Mouse (Mus musculus): Measurements from ENCODE around the gene Pxn.
A peak's percentile ranks its signal among the peaks of the same experiment; 100 is the strongest.

Gene Pxn

GRCm38 (mm10) chr5:115506454-115507201 is at the start of gene Pxn:
Pxn (plus strand) TSS chr5:115506676.
- DNase-seq (ENCODE audit: low spot score): peak; percentile 98

GRCm38 (mm10) chr5:115458918-115459317 is 47.6 kb upstream of the Pxn start:
- DNase-seq (ENCODE audit: low spot score): no peak

- DNase-seq (ENCODE audit: low spot score): no peak
Measured at GRCm38 (mm10) chr5:115464408-115465115, 41.9 kb upstream of the Pxn start.

DNA sequence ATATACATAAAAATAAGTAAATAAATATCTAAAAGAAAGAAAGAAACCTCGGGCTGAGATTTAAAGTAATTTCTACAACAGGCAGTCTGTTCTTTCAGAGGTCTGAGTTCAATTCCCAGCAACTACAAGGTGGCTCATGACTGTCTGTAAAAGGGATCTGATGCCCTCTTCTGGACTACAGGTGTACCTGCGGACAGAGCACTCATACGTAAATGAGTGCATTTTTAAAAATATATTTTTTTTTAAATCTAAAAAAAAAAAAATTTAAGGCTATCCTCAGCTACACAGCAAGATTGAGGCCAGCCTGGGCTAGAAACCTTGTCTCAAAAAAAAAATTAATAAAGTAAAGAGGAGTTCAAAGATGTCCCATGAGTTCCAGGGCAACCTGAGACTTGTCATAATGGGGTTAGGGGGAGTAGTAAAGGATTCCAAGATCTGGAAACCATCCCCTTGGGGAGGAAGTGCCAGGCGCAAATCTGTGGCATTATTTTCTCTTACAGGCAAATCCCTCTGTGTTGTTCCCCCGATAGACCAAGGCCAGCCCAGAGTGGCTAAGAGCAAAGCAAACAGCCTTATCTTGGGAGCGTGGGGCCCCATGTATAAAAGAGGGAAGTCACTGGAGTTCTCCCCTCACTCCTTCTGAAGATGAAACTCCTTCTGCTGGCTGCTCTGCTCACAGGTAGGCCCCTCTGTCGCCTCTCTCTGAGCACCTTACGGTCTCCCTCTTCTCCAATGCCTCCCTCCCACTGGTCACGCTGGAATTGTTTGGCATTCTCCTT is 40.6 kb upstream of the Pxn start, which contains the start of gene Pla2g1b:
Pla2g1b (plus strand) TSS at position 621 of the 779 bp plus-strand sequence.
- no peak for DNase-seq (ENCODE audit: low spot score)

DNA sequence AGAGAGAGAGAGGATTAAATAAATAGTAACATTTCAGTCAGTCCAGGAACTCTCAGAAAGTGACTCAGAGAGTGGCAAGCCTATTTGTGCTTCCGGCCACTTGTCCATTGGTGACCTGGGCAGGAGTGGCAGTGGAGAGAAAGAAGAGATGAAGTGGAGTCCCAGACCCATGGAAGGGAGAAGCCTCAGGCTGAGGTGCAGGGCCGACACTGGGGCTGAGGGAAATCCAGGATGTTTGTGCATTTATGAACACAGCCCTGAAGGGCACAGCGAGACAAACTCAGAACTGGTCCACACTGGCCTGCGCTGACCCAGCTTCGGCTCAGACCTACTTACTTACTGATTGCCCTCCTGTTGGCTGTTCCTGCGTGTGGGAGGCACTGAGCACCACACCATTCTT is 36.7 kb upstream of the Pxn start:
- no peak for DNase-seq (ENCODE audit: low spot score)

DNA sequence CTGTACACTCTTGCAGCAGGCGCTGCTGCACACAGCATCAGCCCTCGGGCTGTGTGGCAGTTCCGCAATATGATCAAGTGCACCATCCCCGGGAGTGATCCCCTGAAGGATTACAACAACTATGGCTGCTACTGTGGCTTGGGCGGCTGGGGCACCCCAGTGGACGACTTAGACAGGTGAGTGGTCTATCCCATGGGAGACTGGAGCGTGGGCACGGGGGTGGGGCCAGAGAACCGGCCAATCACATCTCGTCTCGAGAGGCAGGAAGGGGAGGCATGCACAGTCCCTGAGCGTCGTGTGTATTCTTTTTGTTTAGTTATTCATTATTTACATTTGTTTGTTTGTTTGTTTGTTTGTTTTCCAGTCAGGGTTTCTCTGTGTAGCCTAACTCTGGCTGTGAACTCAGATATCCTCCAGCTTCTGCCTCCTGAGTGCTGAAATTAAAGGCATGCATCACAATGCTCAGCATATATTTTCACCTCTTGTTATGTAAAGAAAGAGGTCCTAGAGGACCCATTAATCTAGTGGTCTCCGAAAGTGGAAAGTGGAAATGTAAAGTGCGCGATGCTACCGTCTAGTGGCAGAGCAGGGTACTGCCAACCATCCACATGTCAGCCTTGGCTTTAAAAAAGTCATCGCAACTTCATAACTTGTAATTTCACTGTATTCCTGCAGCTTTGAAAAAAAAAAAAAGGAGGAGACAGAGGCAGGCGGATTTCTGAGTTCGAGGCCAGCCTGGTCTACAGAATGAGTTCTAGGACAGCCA is 35.5 kb upstream of the Pxn start:
- DNase-seq (ENCODE audit: low spot score): no peak

DNA sequence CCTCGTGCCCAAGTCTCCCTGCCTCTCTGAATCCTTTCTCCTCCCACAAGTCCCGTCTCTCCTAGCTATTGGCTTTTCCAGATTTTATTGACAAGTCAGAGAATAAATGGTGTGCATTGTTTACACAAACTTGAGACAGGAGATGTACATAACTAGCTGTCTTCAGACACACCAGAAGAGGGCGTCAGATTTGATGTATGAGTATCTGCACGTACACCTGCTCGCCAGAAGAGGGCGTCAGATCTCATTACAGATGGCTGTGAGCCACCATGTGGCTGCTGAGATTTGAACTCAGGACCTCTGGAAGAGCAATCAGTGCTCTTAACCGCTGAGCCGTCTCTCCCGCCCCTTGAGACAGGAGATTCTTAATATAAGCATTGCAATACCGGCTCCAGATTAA is 33.3 kb upstream of the Pxn start:
- DNase-seq (ENCODE audit: low spot score): no peak

GRCm38 (mm10) chr5:115474174-115474828 is 32.2 kb upstream of the Pxn start:
- DNase-seq (ENCODE audit: low spot score): no peak

- no peak for DNase-seq (ENCODE audit: low spot score)
Measured at GRCm38 (mm10) chr5:115475337-115476106, 31.0 kb upstream of the Pxn start.

- DNase-seq (ENCODE audit: low spot score): no peak
Measured at GRCm38 (mm10) chr5:115476107-115476727, 30.3 kb upstream of the Pxn start.

- DNase-seq (ENCODE audit: low spot score): no peak
Measured at GRCm38 (mm10) chr5:115479561-115479960, 26.9 kb upstream of the Pxn start.

GRCm38 (mm10) chr5:115480101-115480500 is 26.4 kb upstream of the Pxn start:
- DNase-seq (ENCODE audit: low spot score): no peak

DNA sequence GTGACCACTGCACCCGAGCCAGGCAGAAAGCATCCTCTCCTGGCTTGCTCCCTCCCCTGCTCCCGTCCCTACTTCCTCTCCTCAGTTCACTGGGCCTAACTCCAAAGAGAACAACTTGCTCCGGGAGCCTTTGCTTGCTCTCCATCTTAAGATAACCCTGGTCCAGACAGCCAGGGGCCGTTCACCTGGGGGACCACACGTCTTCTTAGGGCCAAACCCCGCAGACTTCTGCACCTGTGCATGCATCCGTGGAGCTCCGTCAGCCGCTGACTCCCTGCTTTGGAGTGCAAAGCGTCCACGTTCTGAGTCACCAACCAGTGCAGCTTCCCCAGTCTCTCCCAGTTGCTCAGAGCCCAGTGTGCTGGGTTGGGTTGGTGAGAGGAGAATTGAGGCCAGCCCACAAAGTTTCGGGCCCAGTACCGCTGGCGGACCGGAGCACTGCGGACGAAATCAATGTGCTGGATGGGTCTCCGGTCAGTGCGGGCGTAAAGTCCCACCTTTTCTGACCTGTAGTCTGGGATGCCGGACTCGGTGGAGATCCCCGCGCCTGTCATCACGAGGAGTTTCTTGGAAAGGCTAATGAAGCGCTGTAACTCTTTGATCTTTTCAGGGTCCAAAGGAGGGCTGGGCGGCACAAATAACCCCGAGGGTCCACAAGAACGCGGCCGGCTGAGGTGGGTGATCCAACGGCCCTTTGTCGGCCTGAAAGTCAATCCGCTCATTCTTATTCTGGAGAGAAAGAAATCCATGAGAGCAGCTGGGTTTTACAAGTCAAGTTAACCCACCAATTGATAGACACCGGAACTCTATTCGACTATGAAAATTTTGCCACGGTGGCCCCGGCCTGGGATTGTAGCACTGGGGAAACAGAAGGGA is 23.8 kb upstream of the Pxn start:
- no peak for DNase-seq (ENCODE audit: low spot score)

DNA sequence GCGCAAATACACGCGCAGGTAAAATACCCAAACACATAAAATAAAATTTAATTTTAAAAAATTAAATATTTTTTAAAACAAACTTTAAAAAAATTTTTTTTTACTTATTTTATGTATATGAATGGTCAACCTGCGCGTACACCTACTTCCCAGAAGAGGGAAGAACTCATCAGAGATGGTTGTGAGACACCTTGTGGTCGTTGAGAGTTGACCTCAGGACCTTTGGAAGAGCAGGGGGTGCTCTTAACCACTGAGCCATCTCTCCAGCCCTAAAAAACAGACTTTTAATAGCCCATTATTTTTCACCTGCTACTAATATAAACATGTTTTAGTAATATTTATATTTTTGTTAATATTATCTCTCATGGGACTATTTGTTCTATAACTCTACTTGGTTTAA is 23.1 kb upstream of the Pxn start:
- DNase-seq (ENCODE audit: low spot score): no peak

DNA sequence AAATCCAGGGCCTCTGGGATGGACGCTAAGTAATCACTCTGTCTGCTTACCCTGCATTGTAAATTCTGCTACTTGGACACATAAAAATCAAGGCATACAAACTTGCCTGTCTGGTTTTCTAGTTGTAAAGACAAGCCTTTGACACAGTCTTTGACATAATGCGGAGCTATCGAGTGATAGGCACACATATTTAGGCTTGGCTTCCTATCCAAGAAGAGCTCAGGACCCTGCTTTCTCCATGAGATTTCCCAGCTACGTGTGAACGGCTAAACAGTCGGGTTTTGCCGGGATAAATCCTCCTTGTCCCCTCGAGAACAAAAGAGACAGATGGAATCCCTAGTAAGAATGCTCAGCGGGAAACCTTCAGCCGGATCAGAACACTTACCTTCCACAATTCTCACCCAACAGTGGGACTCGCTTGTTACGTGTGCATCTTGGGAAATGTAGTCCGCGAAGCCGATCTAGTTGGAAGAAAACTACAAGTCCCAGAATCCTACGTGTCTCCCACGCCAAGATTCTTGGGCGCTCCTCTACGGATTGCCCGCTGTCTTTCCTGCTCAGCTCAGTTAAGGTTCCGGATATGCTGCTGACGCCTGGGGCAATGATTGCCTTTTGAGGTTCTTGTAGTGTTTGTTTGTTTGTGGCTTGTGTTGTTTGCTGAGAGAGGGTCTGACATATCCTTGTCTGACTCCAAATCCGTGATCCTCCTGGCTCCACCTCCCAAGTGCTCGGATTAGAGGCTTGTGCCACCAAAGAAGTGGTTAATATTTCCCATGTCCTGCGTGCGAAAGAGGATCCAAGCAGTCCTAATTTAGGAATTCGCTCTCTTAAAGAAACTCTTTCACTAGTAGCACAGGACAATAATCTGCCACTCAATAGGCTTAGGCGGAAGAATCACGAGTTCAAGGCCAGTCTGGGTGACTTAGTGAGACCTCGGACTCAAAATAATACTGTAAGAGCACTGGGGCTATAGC is 22.2 kb upstream of the Pxn start, which contains the start of gene Sirt4:
Sirt4 (minus strand) TSS at position 779 of the 974 bp plus-strand sequence.
- peak; percentile 44 for DNase-seq (ENCODE audit: low spot score)

DNA sequence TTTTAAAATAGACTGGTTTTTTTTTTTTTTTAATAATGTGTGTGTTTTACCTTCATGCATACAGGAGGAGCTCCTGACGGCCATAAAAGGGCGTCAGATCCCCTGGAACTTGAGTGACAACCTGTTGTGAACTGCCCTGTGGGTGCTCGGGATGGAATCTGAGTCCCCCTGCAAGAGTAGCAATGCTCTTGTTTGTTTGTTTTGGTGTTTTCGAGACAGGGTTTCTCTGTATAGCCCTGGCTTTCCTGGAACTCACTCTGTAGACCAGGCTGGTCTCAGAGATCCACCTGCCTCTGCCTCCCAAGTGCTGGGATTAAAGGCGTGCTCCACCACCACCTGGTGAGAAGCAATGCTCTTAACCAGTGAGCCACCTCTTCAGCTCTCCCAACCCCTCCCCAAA is 21.5 kb upstream of the Pxn start:
- DNase-seq (ENCODE audit: low spot score): no peak

DNA sequence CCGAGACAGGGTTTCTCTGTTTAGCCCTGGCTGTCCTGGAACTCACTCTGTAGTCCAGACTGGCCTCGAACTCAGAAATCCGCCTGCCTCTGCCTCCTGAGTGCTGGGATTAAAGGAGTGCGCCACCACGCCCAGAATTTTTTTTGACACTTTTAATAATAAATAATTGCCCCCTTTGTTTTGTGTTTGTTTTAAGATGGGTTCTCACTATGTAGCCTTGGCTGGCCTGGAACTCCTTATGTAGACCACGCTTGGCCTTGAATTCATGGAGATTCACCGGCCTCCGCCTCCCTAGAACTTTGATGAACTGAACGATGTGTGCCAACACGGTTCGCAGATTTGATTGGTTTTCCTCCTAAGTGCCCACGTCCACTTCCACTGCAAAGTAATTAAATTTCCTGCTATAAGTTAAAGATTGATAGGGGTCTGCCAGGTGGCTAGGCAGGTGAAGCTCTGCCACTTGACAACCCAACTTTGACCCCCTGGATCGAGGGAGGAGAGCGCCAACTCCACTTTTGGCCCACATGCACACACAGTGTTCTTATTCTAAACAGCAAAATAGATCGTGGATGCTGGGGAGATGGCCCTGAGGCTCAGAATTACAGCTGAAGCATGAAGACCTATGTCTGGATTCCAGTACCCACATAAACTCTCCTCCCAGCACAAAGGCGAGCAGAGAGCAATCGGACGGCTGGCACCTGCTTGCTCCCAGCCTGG is 20.8 kb upstream of the Pxn start:
- no peak for DNase-seq (ENCODE audit: low spot score)

Measured in urinary bladder, postnatal 25 days (tissue).